Mouse (Mus musculus) MEL (cell line): ENCODE data around the gene Rbm47.

Experiments
- ETS1 ChIP-seq: IDR thresholded peaks from 2 replicates; pipeline ENCODE4 v1.6.1; 2012; ENCODE audit warnings: low read depth, mild to moderate bottlenecking, inconsistent platforms, low read length, improper control_type of control experiment, moderate library complexity
- POLR2A ChIP-seq, 2 experiments: IDR thresholded peaks; 2 replicates each; pipeline ENCODE4 v1.6.1; 2011 to 2012; ENCODE audit warnings: low read length in 2 of 2, mild to moderate bottlenecking in 2 of 2, control low read depth in 1 of 2, improper control_type of control experiment in 1 of 2, low read depth in 1 of 2, moderate library complexity in 1 of 2; ENCODE audit not compliant: control insufficient read depth in 1 of 2, insufficient read depth in 1 of 2, poor library complexity in 1 of 2
- POLR2AphosphoS5 ChIP-seq: IDR thresholded peaks from 2 replicates; pipeline ENCODE4 v1.6.1; 2012; ENCODE audit warnings: low read depth, borderline replicate concordance, mild to moderate bottlenecking, inconsistent platforms, low read length, moderate library complexity, mixed read lengths
- ZC3H11A ChIP-seq: IDR thresholded peaks from 2 replicates; pipeline ENCODE4 v1.6.1; 2012; ENCODE audit warnings: low read depth, mild to moderate bottlenecking, inconsistent platforms, low read length, improper control_type of control experiment

- TF ChIP-seq ETS1 (no peak), ZC3H11A (no peak), POLR2A (IDR thresholded peaks at IDR 0.05; ENCODE audit: control insufficient read depth in 1 of 2, insufficient read depth in 1 of 2, low read depth in 1 of 2, low read length in 2 of 2, poor library complexity in 1 of 2) (no peak), POLR2AphosphoS5 (no peak)
These were observed 181.7 kb downstream of the Rbm47 start for GRCm38 (mm10) chr5:65991191-65991590.
